Mouse (Mus musculus): ENCODE data around the gene Papss1.

- TF ChIP-seq CTCF (IDR thresholded peaks at IDR 0.05; ENCODE audit: low read depth, low read length): no peak
- no peak for TF ChIP-seq POLR2A (IDR thresholded peaks at IDR 0.05; ENCODE audit: borderline replicate concordance, low read depth, low read length)
Observed at GRCm38 (mm10) chr3:131656032-131656431, 91.5 kb downstream of the Papss1 start.
